Mouse (Mus musculus): ENCODE results near the gene Ube2a. TPM values are rescaled to one million over a fixed set of nuclear protein-coding genes. Genes with fewer than 3 reads are reported as not detected.
"Not testable (repeated sequence)": the region's sequence is repeated elsewhere in the genome, so short reads cannot be mapped to it uniquely, and the experiment has no call there.

Ube2a gene
- total RNA-seq, 2 experiments from 2014 or later: 36.8 to 38.6 TPM

GRCm38 (mm10) chrX:36874704-36875128, 1.0 kb downstream of the Ube2a start:
- intact Hi-C loops (cut with DNase I; ENCODE audit: low total_unique reads): no loop called here
- peak; percentile 7 for DNase-seq

- no peak for DNase-seq
- intact Hi-C loops (cut with DNase I; ENCODE audit: low total_unique reads): no loop called here
These were observed 11.0 kb downstream of the Ube2a start for GRCm38 (mm10) chrX:36884719-36885118.

GRCm38 (mm10) chrX:36898931-36899330, 25.2 kb downstream of the Ube2a start:
- DNase-seq; intact Hi-C loops (cut with DNase I; ENCODE audit: low total_unique reads): not testable (repeated sequence)

GRCm38 (mm10) chrX:36901655-36902054, 28.0 kb downstream of the Ube2a start:
- no peak for DNase-seq
- intact Hi-C loops (cut with DNase I; ENCODE audit: low total_unique reads): loop anchor here (10.0 kb wide), 1 partner anchor 67 kb away; no protein-coding TSS in a partner anchor

- intact Hi-C loops (cut with DNase I; ENCODE audit: low total_unique reads): loop anchor here (10.0 kb wide), 1 partner anchor 68 kb away; no protein-coding TSS in a partner anchor
- DNase-seq: no peak
These were observed 28.8 kb downstream of the Ube2a start, which contains the start of gene Nkrf for GRCm38 (mm10) chrX:36902321-36903114. TSS of gene Nkrf (minus strand) at chrX:36902899.

- intact Hi-C loops (cut with DNase I; ENCODE audit: low total_unique reads): loop anchor here (10.0 kb wide), 1 partner anchor 68 kb away; no protein-coding TSS in a partner anchor
- DNase-seq: peak; percentile 85
These were observed 29.5 kb downstream of the Ube2a start for GRCm38 (mm10) chrX:36903115-36903768.

GRCm38 (mm10) chrX:36906539-36906938, 32.8 kb downstream of the Ube2a start:
- DNase-seq: no peak
- intact Hi-C loops (cut with DNase I; ENCODE audit: low total_unique reads): loop anchor here (10.0 kb wide), 1 partner anchor 72 kb away; no protein-coding TSS in a partner anchor

- intact Hi-C loops (cut with DNase I; ENCODE audit: low total_unique reads): no loop called here
- peak; percentile 33 for DNase-seq
These were observed 37.6 kb downstream of the Ube2a start for GRCm38 (mm10) chrX:36911343-36911742.

GRCm38 (mm10) chrX:36917749-36918148, 44.0 kb downstream of the Ube2a start:
- intact Hi-C loops (cut with DNase I; ENCODE audit: low total_unique reads): no loop called here
- no peak for DNase-seq

GRCm38 (mm10) chrX:36921346-36921745, 47.6 kb downstream of the Ube2a start:
- DNase-seq: no peak
- intact Hi-C loops (cut with DNase I; ENCODE audit: low total_unique reads): no loop called here

GRCm38 (mm10) chrX:36928791-36929190, 55.1 kb downstream of the Ube2a start:
- no peak for DNase-seq
- intact Hi-C loops (cut with DNase I; ENCODE audit: low total_unique reads): no loop called here

GRCm38 (mm10) chrX:36929694-36930093, 56.0 kb downstream of the Ube2a start:
- DNase-seq: no peak
- intact Hi-C loops (cut with DNase I; ENCODE audit: low total_unique reads): loop anchor here (5.0 kb wide), 1 partner anchor 88 kb away; no protein-coding TSS in a partner anchor

- no peak for DNase-seq
- intact Hi-C loops (cut with DNase I; ENCODE audit: low total_unique reads): loop anchor here (5.0 kb wide), 1 partner anchor 87 kb away; no protein-coding TSS in a partner anchor
These were observed 56.9 kb downstream of the Ube2a start for GRCm38 (mm10) chrX:36930574-36930973.

Other genes starting within 250 kb of the Ube2a start
- 1 to 10 TPM; 1.4 to 1.6 TPM for gene Akap17b, start 228.5 kb upstream of the Ube2a start, total RNA-seq (2021)
- gene Slc25a43, start 130.2 kb upstream of the Ube2a start, total RNA-seq (2021): under 1 TPM in 1 of 2 experiments, not detected in 1; 0.25 TPM
- gene Slc25a5, start 78.2 kb upstream of the Ube2a start, total RNA-seq (2021): 100 to 1,000 TPM; 163 to 168 TPM
- gene C330007P06Rik, start 211 bp downstream of the Ube2a start, total RNA-seq (2021): 10 to 100 TPM; 11.3 to 11.7 TPM
- gene Nkrf, start 29.0 kb downstream of the Ube2a start, total RNA-seq (2021): 1 to 10 TPM; 3.7 to 4.2 TPM
- gene Sept6, start 117.9 kb downstream of the Ube2a start, total RNA-seq (2021): 1 to 10 TPM; 4.3 to 7.0 TPM
- not detected for gene Sowahd, start 174.9 kb downstream of the Ube2a start, total RNA-seq (2021)
- gene Rpl39, start 211.5 kb downstream of the Ube2a start, total RNA-seq (2021): 100 to 1,000 TPM; 417 to 466 TPM
- 1 to 10 TPM; 8.5 to 9.4 TPM for gene Upf3b, start 236.4 kb downstream of the Ube2a start, total RNA-seq (2021)

Measured in gastrocnemius, postnatal 14 days (tissue).